In genomic region chr11:79023751-79024150, GRCm38 (mm10) we compare ENCODE assay signal across 8 mouse cellular contexts. TPM values are rescaled to one million over a fixed set of nuclear protein-coding genes. Genes with fewer than 3 reads are reported as not detected.
DNase-seq lines count a peak whose midpoint lies in the region; ATAC-seq and TF ChIP-seq lines count a peak whose summit lies in the region.

No protein-coding gene starts in this region.

- no peaks in the 10 kb centered on the region for H3K79me2 ChIP-seq in macrophage (ENCODE audit: inconsistent target)

- H3K4me3 ChIP-seq in forebrain, embryonic 10.5 days, result no peak overlapping the region
- no peak overlapping the region for H3K4me3 ChIP-seq in forebrain, postnatal 0 days (ENCODE audit: low read depth, low read length)
- H3K4me3 ChIP-seq in lung, adult 2 months (replicated peaks; ENCODE audit: extremely low read depth, low read depth, low read length), result peak overlapping the region; percentile 40
- no peak overlapping the region for H3K4me3 ChIP-seq in macrophage (ENCODE audit: inconsistent target)
- H3K4me3 ChIP-seq in left cerebral cortex, adult 2 months, result no peak overlapping the region

- H3K27me3 ChIP-seq in forebrain, embryonic 10.5 days (ENCODE audit: poor library complexity, severe bottlenecking), result peaks cover 12% of the 10 kb centered on the region; the same call in 1 of the 2 replicates
- no peaks in the 10 kb centered on the region for H3K27me3 ChIP-seq in forebrain, postnatal 0 days (ENCODE audit: insufficient read depth, low read length)

- TF ChIP-seq CTCF in forebrain, postnatal 0 days (IDR thresholded peaks at IDR 0.05; ENCODE audit: low read depth), result no peak
- no peak for TF ChIP-seq CTCF in lung, adult 2 months (IDR thresholded peaks at IDR 0.05; ENCODE audit: insufficient read depth, low read length)
- TF ChIP-seq CTCF in left cerebral cortex, adult 2 months (IDR thresholded peaks at IDR 0.05), result no peak

- no peak for DNase-seq in forebrain, embryonic 10.5 days (ENCODE audit: extremely low spot score, low spot score)
- DNase-seq in forebrain, postnatal 0 days, result no peak
- DNase-seq in lung, adult 2 months, result no peak
- no peak for DNase-seq in lung, postnatal 10 days
- DNase-seq in left cerebral cortex, adult 2 months (ENCODE audit: extremely low spot score in 1 of 2, low spot score in 2 of 2), result no peak
- DNase-seq in left cerebral cortex, adult 11 months (ENCODE audit: low spot score), result no peak

- no peak for ATAC-seq in forebrain, postnatal 0 days
- peak; percentile 35 for ATAC-seq in inflammation-experienced regulatory T-cells, adult 6 months

- TF ChIP-seq POLR2A in lung, adult 2 months (IDR thresholded peaks at IDR 0.05; ENCODE audit: borderline replicate concordance, extremely low read depth, low read depth, low read length), result no peak

- no peak overlapping the region for H3K4me2 ChIP-seq in forebrain, postnatal 0 days (ENCODE audit: low read depth)

- H3K9ac ChIP-seq in forebrain, postnatal 0 days, result no peak overlapping the region

- 74% methylated on average over 6 of the region's 6 CpGs for WGBS in forebrain, embryonic 10.5 days
- WGBS in forebrain, postnatal 0 days, result 75% methylated on average over 6 of the region's 6 CpGs
- WGBS in lung, adult 2 months, result 49% methylated on average over 6 of the region's 6 CpGs
- 47% methylated on average over 6 of the region's 6 CpGs for WGBS in macrophage (ENCODE audit: missing documents)

- intact Hi-C loops in left cerebral cortex, adult 2 months (cut with DNase I), result no loop called here

- H3K4me1 ChIP-seq in forebrain, embryonic 10.5 days, result peaks cover 29% of the 10 kb centered on the region
- no peaks in the 10 kb centered on the region for H3K4me1 ChIP-seq in forebrain, postnatal 0 days (ENCODE audit: insufficient read depth)
- peaks cover 11% of the 10 kb centered on the region for H3K4me1 ChIP-seq in lung, adult 2 months (ENCODE audit: control insufficient read depth, insufficient read depth, low read length)

- peak overlapping the region; percentile 63; the same call in 1 of the 2 replicates for H3K27ac ChIP-seq in forebrain, embryonic 10.5 days
- H3K27ac ChIP-seq in forebrain, postnatal 0 days (ENCODE audit: low read depth, low read length), result no peak overlapping the region
- H3K27ac ChIP-seq in macrophage, result peak overlapping the region; percentile 39
- H3K27ac ChIP-seq in left cerebral cortex, adult 2 months, result no peak overlapping the region

- no peaks in the 10 kb centered on the region for H3K9me3 ChIP-seq in forebrain, embryonic 10.5 days
- no peaks in the 10 kb centered on the region for H3K9me3 ChIP-seq in forebrain, postnatal 0 days (ENCODE audit: low read length)

- peaks cover 35% of the 10 kb centered on the region for H3K36me3 ChIP-seq in forebrain, embryonic 10.5 days (replicated peaks)
- H3K36me3 ChIP-seq in forebrain, postnatal 0 days (ENCODE audit: insufficient read depth), result peaks cover 48% of the 10 kb centered on the region
- 0 out of 2 replicates have a peak, but pooled peaks cover 4% of the 10 kb centered on the region for H3K36me3 ChIP-seq in macrophage (ENCODE audit: inconsistent target)

RNA-seq across cellular contexts. Expression of gene Lgals9, which starts 39.0 kb away (rescaled TPM):
- 2.0 and 2.6 TPM in 2 replicates for polyA plus RNA-seq in forebrain, embryonic 10.5 days (2016; fragmentation: Nextera tagmentation; extraction: Ambion mirVana)
- 8.6 and 13.9 TPM in 2 replicates for total RNA-seq in forebrain, postnatal 0 days (2014; rRNA removed)
- 20.5 and 21.7 TPM in 2 replicates for polyA plus RNA-seq in forebrain, postnatal 0 days (2015; fragmentation: Nextera tagmentation; extraction: Ambion mirVana)
- polyA plus RNA-seq in lung, adult 2 months (2012; rRNA removed), result 137 and 204 TPM in 2 replicates
- polyA plus RNA-seq in inflammation-experienced regulatory T-cells, adult 6 months (2017; shearing (Covaris generic)), result 100 to 1,000 TPM; 166 to 316 (median 259) TPM
- 100 to 1,000 TPM in 16 of 26 experiments, 10 to 100 TPM in 10; 33.3 to 371 (median 145) TPM for total RNA-seq in macrophage (2018; cell fraction: chromatin; rRNA removed)
- 100 to 1,000 TPM; 260 to 946 (median 518) TPM for total RNA-seq in macrophage (2018; cell fraction: cytosol; rRNA removed)
- total RNA-seq in macrophage (2018; cell fraction: nucleus; rRNA removed), result 100 to 1,000 TPM in 21 of 26 experiments, 10 to 100 TPM in 5; 76.4 to 409 (median 272) TPM
- polyA plus RNA-seq in macrophage (2018), result 323 to 421 TPM (median 415 TPM) in 3 replicates
- 1 to 10 TPM; 4.2 to 5.5 TPM for total RNA-seq in left cerebral cortex, adult 2 months (2021)

Comparison
In these comparisons a context has a peak if more than half of its experiments do, and no peak if none do; other contexts are left out.
1. H3K27ac ChIP-seq: peak in forebrain, embryonic 10.5 days (single experiment) and macrophage (single experiment); none in forebrain, postnatal 0 days (single experiment) and left cerebral cortex, adult 2 months (single experiment).